ENCODE assay signal across 9 mouse cellular contexts in the genomic region with DNA sequence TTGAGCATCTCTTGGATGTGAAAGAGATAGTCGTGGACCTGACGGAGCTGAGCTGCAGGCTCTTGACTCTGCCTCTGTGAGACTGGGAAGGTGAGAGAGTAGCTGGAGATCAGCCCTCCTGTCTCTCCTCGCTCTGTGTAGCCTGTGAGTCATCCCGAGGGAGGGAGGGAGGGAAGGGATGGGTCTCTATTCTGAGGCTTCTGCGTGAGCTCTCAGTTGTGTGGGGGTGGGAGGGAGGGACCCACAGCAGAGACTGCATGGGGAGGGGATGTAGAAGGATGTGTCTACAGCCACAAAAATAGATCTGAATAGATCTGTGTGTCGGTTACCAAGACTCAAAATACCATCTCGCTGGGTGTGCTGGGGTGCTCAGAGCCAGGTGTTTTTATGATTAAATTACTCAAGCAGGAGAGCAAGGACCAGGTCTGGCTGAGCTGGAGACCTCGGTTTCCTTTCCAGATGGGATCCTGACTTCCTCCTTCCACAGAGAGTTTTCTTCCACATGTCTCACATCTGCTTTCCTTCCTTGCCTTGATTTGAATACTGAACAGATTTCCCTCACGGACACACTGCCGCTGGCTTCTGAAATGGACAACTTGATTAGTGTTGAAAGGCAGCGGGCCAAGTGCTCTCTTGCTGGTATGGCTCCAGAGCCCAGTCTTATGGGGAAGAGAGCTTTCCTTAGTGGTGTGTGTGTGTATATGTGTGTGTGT.
DNase-seq lines count a peak whose midpoint lies in the region; ATAC-seq and TF ChIP-seq lines count a peak whose summit lies in the region.
"Had no signal": no experiment of that assay in that cellular context is flagged by ENCODE, and none has a peak within 500 bp of the region (broad histone marks: within the 10 kb centered on the region; RNA-seq: fewer than 3 reads in every experiment).

No protein-coding gene starts in this region.

- H3K79me3 ChIP-seq in C2C12 (ENCODE audit: low read depth), result no peaks in the 10 kb centered on the region

- H3K4me1 ChIP-seq in stomach, postnatal 0 days (replicated peaks; ENCODE audit: control insufficient read depth, insufficient read depth), result no peaks in the 10 kb centered on the region
- peaks cover 7% of the 10 kb centered on the region; the same call in 1 of the 2 replicates for H3K4me1 ChIP-seq in cerebellum, adult 2 months (ENCODE audit: control insufficient read depth, insufficient read depth, low read length)

- no peak for TF ChIP-seq POLR2A in cerebellum, adult 2 months (IDR thresholded peaks at IDR 0.05; ENCODE audit: borderline replicate concordance, insufficient read depth, low read length)

- H3K36me3 ChIP-seq in C2C12 (ENCODE audit: control insufficient read depth, insufficient read depth), result no peaks in the 10 kb centered on the region
- no peaks in the 10 kb centered on the region for H3K36me3 ChIP-seq in stomach, postnatal 0 days (ENCODE audit: control insufficient read depth, insufficient read depth, low read length)
- H3K36me3 ChIP-seq: neural tube, embryonic 12.5 days had no signal

- no peak overlapping the region for H3K4me3 ChIP-seq in C2C12 (ENCODE audit: insufficient read depth, poor library complexity, severe bottlenecking)
- no peak overlapping the region for H3K4me3 ChIP-seq in stomach, postnatal 0 days (ENCODE audit: low read depth, low read length)
- H3K4me3 ChIP-seq in cerebellum, adult 2 months (replicated peaks; ENCODE audit: insufficient read depth, low read depth, low read length), result no peak overlapping the region
- H3K4me3 ChIP-seq: neural tube, embryonic 12.5 days had no signal

- TF ChIP-seq CTCF in C2C12 (IDR thresholded peaks at IDR 0.05; ENCODE audit: control insufficient read depth, insufficient read depth, insufficient read length), result no peak
- TF ChIP-seq CTCF in stomach, postnatal 0 days (IDR thresholded peaks at IDR 0.05; ENCODE audit: low read depth), result no peak
- TF ChIP-seq CTCF in cerebellum, adult 2 months (IDR thresholded peaks at IDR 0.05; ENCODE audit: borderline replicate concordance, insufficient read depth, low read depth, low read length), result no peak

- TF ChIP-seq EP300 in stomach, postnatal 0 days (optimal IDR thresholded peaks at IDR 0.05), result no peak

- H3K27me3 ChIP-seq in C2C12 (ENCODE audit: control insufficient read depth, insufficient read depth, insufficient read length), result no peaks in the 10 kb centered on the region
- H3K27me3 ChIP-seq in stomach, postnatal 0 days (ENCODE audit: control insufficient read depth, insufficient read depth, low read length), result no peaks in the 10 kb centered on the region
- no peaks in the 10 kb centered on the region for H3K27me3 ChIP-seq in cerebellum, adult 2 months (ENCODE audit: control insufficient read depth, insufficient read depth, low read length)
- H3K27me3 ChIP-seq: neural tube, embryonic 12.5 days had no signal

- no peaks in the 10 kb centered on the region for H3K79me2 ChIP-seq in C2C12 (ENCODE audit: control insufficient read depth, insufficient read depth)

- ATAC-seq in frontal cortex, adult (ENCODE audit: low TSS enrichment), result peak; percentile 90
- peak; percentile 72; the same call in 1 of the 2 replicates for ATAC-seq in stomach, postnatal 0 days (ENCODE audit: low FRiP score, low TSS enrichment)

- H3K9ac ChIP-seq in stomach, postnatal 0 days (ENCODE audit: low read length), result no peak overlapping the region
- H3K9ac ChIP-seq: neural tube, embryonic 12.5 days had no signal

- no peak for DNase-seq in frontal cortex, postnatal 10 days (ENCODE audit: low spot score in 2 of 2)
- peak; percentile 55 to 60 for DNase-seq in frontal cortex, postnatal 36 days (ENCODE audit: low spot score in 2 of 2)
- peak; percentile 65 to 66 for DNase-seq in left cerebral cortex, adult 9 months (ENCODE audit: low spot score in 2 of 2)
- no peak for DNase-seq in stomach, postnatal 0 days (ENCODE audit: low spot score)
- no peak for DNase-seq in cerebellum, adult 2 months
- DNase-seq in kidney, postnatal 14 days, result no peak

- no peak overlapping the region for H3K4me2 ChIP-seq in stomach, postnatal 0 days (replicated peaks; ENCODE audit: low read depth)
- H3K4me2 ChIP-seq: neural tube, embryonic 12.5 days had no signal

- 29% methylated on average over 10 of the region's 11 CpGs for WGBS in stomach, postnatal 0 days
- 26% methylated on average over 11 of the region's 11 CpGs for WGBS in cerebellum, adult 2 months

- no peaks in the 10 kb centered on the region for H3K9me3 ChIP-seq in stomach, postnatal 0 days (ENCODE audit: control insufficient read depth, low read length)
- H3K9me3 ChIP-seq: neural tube, embryonic 12.5 days had no signal

- H3ac ChIP-seq in C2C12 (ENCODE audit: control insufficient read depth, insufficient read length, low read depth), result peak overlapping the region; percentile 40

- H3K27ac ChIP-seq in stomach, postnatal 0 days (replicated peaks), result 0 out of 2 replicates have a peak overlapping the region, but pooled peaks have one; percentile 58
- H3K27ac ChIP-seq in cerebellum, adult 2 months (ENCODE audit: insufficient read depth, low read length), result no peak overlapping the region
- H3K27ac ChIP-seq: neural tube, embryonic 12.5 days had no signal

TF ChIP-seq in C2C12, 6 proteins besides CTCF, POLR2A, EP300 and RAD21:
- TF ChIP-seq FOSL1 (IDR thresholded peaks at IDR 0.05; ENCODE audit: insufficient read depth, low read length, poor library complexity, severe bottlenecking) (no peak), MAX (IDR thresholded peaks at IDR 0.05) (no peak), MYOD1 (IDR thresholded peaks at IDR 0.05; ENCODE audit: control insufficient read depth, insufficient read length, low read depth) (no peak), CEBPB (IDR thresholded peaks at IDR 0.05; ENCODE audit: low read depth) (no peak), USF1 (IDR thresholded peaks at IDR 0.05; ENCODE audit: low read depth) (no peak), MYOG (IDR thresholded peaks at IDR 0.05; ENCODE audit: control insufficient read depth, extremely low read depth, insufficient read length) (no peak)

Comparison
In these comparisons a context has a peak if more than half of its experiments do, and no peak if none do; other contexts are left out.
1. DNase-seq: peak in frontal cortex, postnatal 36 days (2 of 2) and left cerebral cortex, adult 9 months (2 of 2); none in frontal cortex, postnatal 10 days (0 of 2), stomach, postnatal 0 days (single experiment), cerebellum, adult 2 months (0 of 2) and kidney, postnatal 14 days (single experiment).